Mouse (Mus musculus): Measurements from ENCODE around the gene Fam129b. TPM values are rescaled to one million over a fixed set of nuclear protein-coding genes. Genes with fewer than 3 reads are reported as not detected.
A peak's percentile ranks its signal among the peaks of the same experiment; 100 is the strongest.

The Fam129b gene
- polyA plus RNA-seq, 1 experiment from 2014 or later, result 25.3 TPM

DNA sequence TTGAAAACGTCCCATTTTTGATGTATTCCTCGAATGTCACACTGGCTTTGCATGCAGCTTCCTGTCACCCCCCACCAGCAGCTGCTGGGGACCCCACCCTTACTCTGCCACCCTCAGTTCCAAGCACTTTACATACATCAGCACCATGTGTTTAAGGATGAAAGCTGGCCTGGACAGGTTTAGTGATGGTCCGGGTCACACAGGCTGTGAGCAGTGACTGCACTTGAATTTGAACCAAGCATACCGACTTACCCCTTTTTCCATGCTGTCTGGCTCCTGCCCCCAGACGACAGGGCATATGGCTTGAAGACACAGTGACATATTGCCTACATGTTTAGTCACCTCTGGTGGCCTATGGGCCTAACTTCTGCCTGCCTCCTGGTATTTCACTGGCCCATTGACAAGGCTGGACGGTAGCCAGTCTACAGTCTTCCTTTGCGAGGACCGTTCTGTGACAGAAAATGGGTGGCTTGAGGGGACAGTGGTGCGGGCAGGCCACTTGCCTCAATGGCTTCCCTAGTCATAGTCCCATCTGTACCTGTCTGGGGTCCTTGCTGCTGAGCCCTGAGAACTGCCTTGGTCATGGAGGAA is 92.2 kb downstream of the Fam129b start:
- H3K36me3 ChIP-seq (ENCODE audit: control insufficient read depth, insufficient read depth, low read length), result peaks cover 11% of the 10 kb centered on the region; the same call in 1 of the 2 replicates
- H3K9ac ChIP-seq (ENCODE audit: low read depth, low read length), result peak overlapping the region; percentile 79; the same call in 1 of the 2 replicates
- peak overlapping the region; percentile 86; the same call in 1 of the 2 replicates for H3K4me2 ChIP-seq (ENCODE audit: low read length)
- no peak overlapping the region for H3K27ac ChIP-seq (ENCODE audit: low read length)
- no peak overlapping the region for H3K4me3 ChIP-seq (ENCODE audit: low read depth, low read length)
- no peaks in the 10 kb centered on the region for H3K27me3 ChIP-seq (ENCODE audit: control insufficient read depth, insufficient read depth, low read depth, low read length)
- no peaks in the 10 kb centered on the region for H3K9me3 ChIP-seq (replicated peaks; ENCODE audit: control insufficient read depth, low read length, poor library complexity, severe bottlenecking)
- H3K4me1 ChIP-seq (ENCODE audit: control insufficient read depth, insufficient read depth, low read length), result peaks cover 20% of the 10 kb centered on the region
- ATAC-seq, result no peak
- WGBS, result 88% methylated on average over 9 of the region's 9 CpGs

DNA sequence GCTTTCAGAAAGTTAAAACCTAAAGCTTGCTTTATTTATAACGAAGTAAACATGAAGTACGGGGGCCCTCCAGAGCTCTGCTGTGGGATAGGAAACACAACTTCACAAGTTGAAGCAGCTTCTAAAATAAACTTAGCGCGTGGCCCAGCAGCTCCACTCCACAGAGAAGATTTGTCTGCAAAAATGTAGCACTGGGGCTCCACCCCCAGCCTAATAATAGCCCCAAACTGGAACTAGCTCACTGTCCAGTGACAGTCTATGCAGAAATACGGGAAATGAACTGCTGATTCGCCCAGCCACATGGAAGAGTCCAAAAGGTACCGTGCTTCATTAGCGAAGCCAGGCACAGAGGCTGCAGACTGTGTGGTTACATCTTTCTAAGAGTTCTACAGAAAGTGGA is 93.4 kb downstream of the Fam129b start:
- no peak for ATAC-seq
- 91% methylated on average over 8 of the region's 8 CpGs for WGBS

DNA sequence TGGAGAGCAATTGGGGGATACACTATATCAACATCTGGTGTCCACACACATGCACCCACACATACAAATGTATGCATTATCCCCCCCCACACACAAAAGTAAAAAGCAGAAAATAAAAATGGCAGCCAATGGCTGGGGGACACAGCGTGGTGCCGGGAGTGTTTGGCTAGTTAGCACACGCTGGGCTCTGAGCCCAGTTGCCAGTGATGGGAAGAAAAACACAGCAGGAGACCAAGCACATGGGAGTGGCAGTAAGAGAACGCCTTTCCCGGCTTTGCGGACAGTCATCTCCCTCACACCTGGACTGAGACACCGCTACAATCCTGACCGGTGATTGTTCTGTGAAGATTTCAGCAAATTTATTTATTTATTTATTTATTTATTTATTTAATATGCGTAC is 95.3 kb downstream of the Fam129b start:
- no peak overlapping the region for H3K27ac ChIP-seq (ENCODE audit: low read length)
- no peak overlapping the region for H3K4me2 ChIP-seq (ENCODE audit: low read length)
- no peaks in the 10 kb centered on the region for H3K9me3 ChIP-seq (replicated peaks; ENCODE audit: control insufficient read depth, low read length, poor library complexity, severe bottlenecking)
- 32% methylated on average over 9 of the region's 9 CpGs for WGBS
- peaks cover 20% of the 10 kb centered on the region for H3K36me3 ChIP-seq (ENCODE audit: control insufficient read depth, insufficient read depth, low read length)
- no peak overlapping the region for H3K9ac ChIP-seq (ENCODE audit: low read depth, low read length)
- H3K4me3 ChIP-seq (ENCODE audit: low read depth, low read length), result no peak overlapping the region
- H3K27me3 ChIP-seq (ENCODE audit: control insufficient read depth, insufficient read depth, low read depth, low read length), result no peaks in the 10 kb centered on the region
- H3K4me1 ChIP-seq (ENCODE audit: control insufficient read depth, insufficient read depth, low read length), result peaks cover 10% of the 10 kb centered on the region
- ATAC-seq, result no peak

More for the DNA sequence above, 93.4 kb downstream of the Fam129b start:
- no peak overlapping the region for H3K4me3 ChIP-seq (ENCODE audit: low read depth, low read length)
- peaks cover 12% of the 10 kb centered on the region for H3K36me3 ChIP-seq (ENCODE audit: control insufficient read depth, insufficient read depth, low read length)
- H3K27me3 ChIP-seq (ENCODE audit: control insufficient read depth, insufficient read depth, low read depth, low read length), result no peaks in the 10 kb centered on the region
- no peak overlapping the region for H3K9ac ChIP-seq (ENCODE audit: low read depth, low read length)
- no peaks in the 10 kb centered on the region for H3K9me3 ChIP-seq (replicated peaks; ENCODE audit: control insufficient read depth, low read length, poor library complexity, severe bottlenecking)
- peaks cover 14% of the 10 kb centered on the region for H3K4me1 ChIP-seq (ENCODE audit: control insufficient read depth, insufficient read depth, low read length)
- H3K4me2 ChIP-seq (ENCODE audit: low read length), result no peak overlapping the region
- no peak overlapping the region for H3K27ac ChIP-seq (ENCODE audit: low read length)

DNA sequence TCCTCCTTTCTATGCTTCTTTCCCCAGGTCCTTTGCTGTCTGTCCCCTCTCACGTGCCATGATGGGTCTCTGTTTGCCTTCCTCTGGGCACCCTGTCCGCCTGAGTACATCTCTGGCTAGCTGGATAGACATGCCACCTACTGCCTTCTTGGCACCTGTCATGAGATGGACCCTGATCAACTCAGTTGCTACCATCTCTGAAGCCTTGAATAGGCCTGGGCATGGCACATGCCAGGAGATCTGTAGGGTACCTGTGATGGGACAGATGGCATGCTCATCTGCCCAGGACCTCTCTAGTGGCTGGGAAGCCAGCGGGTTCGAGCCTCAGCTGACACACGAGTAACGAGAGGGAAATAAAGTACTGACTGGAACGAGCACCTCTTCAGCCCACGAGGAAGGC is 98.3 kb downstream of the Fam129b start:
- no peaks in the 10 kb centered on the region for H3K9me3 ChIP-seq (replicated peaks; ENCODE audit: control insufficient read depth, low read length, poor library complexity, severe bottlenecking)
- no peak for ATAC-seq
- peaks cover 20% of the 10 kb centered on the region for H3K36me3 ChIP-seq (ENCODE audit: control insufficient read depth, insufficient read depth, low read length)
- no peak overlapping the region for H3K4me3 ChIP-seq (ENCODE audit: low read depth, low read length)
- H3K4me2 ChIP-seq (ENCODE audit: low read length), result no peak overlapping the region
- H3K27me3 ChIP-seq (ENCODE audit: control insufficient read depth, insufficient read depth, low read depth, low read length), result no peaks in the 10 kb centered on the region
- peaks cover 2% of the 10 kb centered on the region; the same call in 1 of the 2 replicates for H3K4me1 ChIP-seq (ENCODE audit: control insufficient read depth, insufficient read depth, low read length)
- WGBS, result 92% methylated on average over 8 of the region's 8 CpGs
- no peak overlapping the region for H3K9ac ChIP-seq (ENCODE audit: low read depth, low read length)
- no peak overlapping the region for H3K27ac ChIP-seq (ENCODE audit: low read length)

Other genes with a start within 250 kb of the Fam129b start
- 27.2 and 30.3 TPM in 2 replicates for gene Eng, start 229.5 kb upstream of the Fam129b start, polyA plus RNA-seq (2015; fragmentation: Nextera tagmentation; extraction: Ambion mirVana)
- 21.1 and 23.5 TPM in 2 replicates for gene Fpgs, start 172.0 kb upstream of the Fam129b start, polyA plus RNA-seq (2015; fragmentation: Nextera tagmentation; extraction: Ambion mirVana)
- gene Cdk9, start 163.0 kb upstream of the Fam129b start, polyA plus RNA-seq (2015; fragmentation: Nextera tagmentation; extraction: Ambion mirVana), result 61.3 and 67.3 TPM in 2 replicates
- gene Sh2d3c, start 155.1 kb upstream of the Fam129b start, polyA plus RNA-seq (2015; fragmentation: Nextera tagmentation; extraction: Ambion mirVana), result 51.1 and 59.3 TPM in 2 replicates
- 3.2 and 3.5 TPM in 2 replicates for gene 6330409D20Rik, start 135.1 kb upstream of the Fam129b start, polyA plus RNA-seq (2015; fragmentation: Nextera tagmentation; extraction: Ambion mirVana)
- 46.9 and 48.5 TPM in 2 replicates for gene Tor2a, start 118.9 kb upstream of the Fam129b start, polyA plus RNA-seq (2015; fragmentation: Nextera tagmentation; extraction: Ambion mirVana)
- 0.68 and 0.80 TPM in 2 replicates for gene Ttc16, start 100.5 kb upstream of the Fam129b start, polyA plus RNA-seq (2015; fragmentation: Nextera tagmentation; extraction: Ambion mirVana)
- gene Ptrh1, start 100.3 kb upstream of the Fam129b start, polyA plus RNA-seq (2015; fragmentation: Nextera tagmentation; extraction: Ambion mirVana), result 4.9 and 5.0 TPM in 2 replicates
- gene Cfap157, start 91.7 kb upstream of the Fam129b start, polyA plus RNA-seq (2015; fragmentation: Nextera tagmentation; extraction: Ambion mirVana), result 0.82 and 0.99 TPM in 2 replicates
- 340 and 389 TPM in 2 replicates for gene Stxbp1, start 28.9 kb upstream of the Fam129b start, polyA plus RNA-seq (2015; fragmentation: Nextera tagmentation; extraction: Ambion mirVana)
- gene Rpl12, start 85.4 kb downstream of the Fam129b start, polyA plus RNA-seq (2015; fragmentation: Nextera tagmentation; extraction: Ambion mirVana), result 76.2 and 81.9 TPM in 2 replicates
- 24.7 and 29.0 TPM in 2 replicates for gene Lrsam1, start 85.5 kb downstream of the Fam129b start, polyA plus RNA-seq (2015; fragmentation: Nextera tagmentation; extraction: Ambion mirVana)
- 20.7 and 21.7 TPM in 2 replicates for gene Slc2a8, start 106.0 kb downstream of the Fam129b start, polyA plus RNA-seq (2015; fragmentation: Nextera tagmentation; extraction: Ambion mirVana)